Mouse (Mus musculus) heart, embryonic 12.5 days (tissue): ENCODE measurements around the gene Gm20388. TPM values are rescaled to one million over a fixed set of nuclear protein-coding genes. Genes with fewer than 3 reads are reported as not detected.

Experiments used
- ATAC-seq: fragments of 200-750 bp; cut with Nextera tagmentation; 2 replicates; pipeline ENCODE4 v1.8.0; 2017; ENCODE audit warnings: moderate TSS enrichment, moderate library complexity; ENCODE audit not compliant: insufficient number of reproducible peaks, low FRiP score
- H3K27ac ChIP-seq: fragments of 300-500 bp; sonication (generic); 2 replicates; pipeline ENCODE4 v1.5.1; 2016; ENCODE audit warnings: mild to moderate bottlenecking, moderate library complexity; ENCODE audit not compliant: poor library complexity, severe bottlenecking
- H3K27me3 ChIP-seq: fragments of 300-500 bp; sonication (generic); replicated peaks from 2 replicates; pipeline ENCODE4 v1.6.1; 2016; ENCODE audit warnings: mild to moderate bottlenecking, moderate library complexity
- H3K36me3 ChIP-seq: fragments of 300-500 bp; sonication (generic); 2 replicates; pipeline ENCODE4 v1.6.1; 2016; ENCODE audit warnings: mild to moderate bottlenecking, moderate library complexity
- H3K4me1 ChIP-seq: fragments of 300-500 bp; sonication (generic); replicated peaks from 2 replicates; pipeline ENCODE4 v1.6.1; 2016; ENCODE audit warnings: mild to moderate bottlenecking
- H3K4me2 ChIP-seq: fragments of 300-500 bp; sonication (generic); 2 replicates; pipeline ENCODE4 v1.6.1; 2016; ENCODE audit warnings: mild to moderate bottlenecking, moderate library complexity
- H3K4me3 ChIP-seq: fragments of 300-500 bp; sonication (generic); 2 replicates; pipeline ENCODE4 v1.5.1; 2016; ENCODE audit warnings: mild to moderate bottlenecking
- H3K9ac ChIP-seq: fragments of 300-500 bp; sonication (generic); 2 replicates; pipeline ENCODE4 v1.6.1; 2016; ENCODE audit warnings: mild to moderate bottlenecking, moderate library complexity
- H3K9me3 ChIP-seq: fragments of 300-500 bp; sonication (generic); replicated peaks from 2 replicates; pipeline ENCODE4 v1.6.1; 2016; ENCODE audit warnings: mild to moderate bottlenecking, moderate library complexity
- WGBS: fragments of 180-500 bp; shearing (Covaris S2); methylation state at CpG from one replicate; pipeline ENCODE4 v1.1.7; 2016; 5-methylcytosine and 5-hydroxymethylcytosine counted together
- polyA plus RNA-seq: library from polyadenylated mRNA; unstranded; fragments of >200 nt; fragmentation: Nextera tagmentation; extraction: Ambion mirVana; gene quantifications from 2 replicates; pipeline ENCODE4 v1.2.1, GENCODE M21; 2016

The Gm20388 gene
- polyA plus RNA-seq, 1 experiment from 2014 or later: not detected

- no peaks in the 10 kb centered on the region for H3K9me3 ChIP-seq
- no peak overlapping the region for H3K4me3 ChIP-seq
- peaks cover 72% of the 10 kb centered on the region for H3K4me1 ChIP-seq
- H3K27ac ChIP-seq: peak overlapping the region; percentile 14; the same call in 1 of the 2 replicates
- no peaks in the 10 kb centered on the region for H3K36me3 ChIP-seq
- 67% methylated on average over 10 of the region's 10 CpGs for WGBS
- ATAC-seq: no peak
- no peaks in the 10 kb centered on the region for H3K27me3 ChIP-seq
- H3K9ac ChIP-seq: no peak overlapping the region
- no peak overlapping the region for H3K4me2 ChIP-seq
Measured at GRCm38 (mm10) chr8:122658149-122658806, 2747.6 kb downstream of the Gm20388 start.

GRCm38 (mm10) chr8:122658807-122659160 lies 2748.1 kb downstream of the Gm20388 start:
- WGBS: 79% methylated on average over 9 of the region's 9 CpGs
- Histone ChIP-seq H3K9ac (no peak overlapping the region), H3K9me3 (no peaks in the 10 kb centered on the region), H3K36me3 (no peaks in the 10 kb centered on the region), H3K4me3 (no peak overlapping the region), H3K4me1 (peaks cover 71% of the 10 kb centered on the region), H3K4me2 (no peak overlapping the region), H3K27ac (no peak overlapping the region), H3K27me3 (no peaks in the 10 kb centered on the region)
- no peak for ATAC-seq

GRCm38 (mm10) chr8:122660022-122660421 lies 2749.4 kb downstream of the Gm20388 start:
- ATAC-seq: no peak
- H3K4me1 ChIP-seq: peaks cover 71% of the 10 kb centered on the region
- 66% methylated on average over 2 of the region's 2 CpGs for WGBS

GRCm38 (mm10) chr8:122661138-122661537 lies 2750.5 kb downstream of the Gm20388 start:
- Histone ChIP-seq H3K4me2 (no peak overlapping the region), H3K4me1 (peaks cover 71% of the 10 kb centered on the region), H3K27ac (0 out of 2 replicates have a peak overlapping the region, but pooled peaks have one; percentile 1), H3K9me3 (no peaks in the 10 kb centered on the region), H3K27me3 (no peaks in the 10 kb centered on the region), H3K4me3 (no peak overlapping the region), H3K9ac (no peak overlapping the region), H3K36me3 (no peaks in the 10 kb centered on the region)
- 30% methylated on average over 7 of the region's 7 CpGs for WGBS
- ATAC-seq: peak; percentile 27; the same call in 1 of the 2 replicates

More at GRCm38 (mm10) chr8:122660022-122660421, 2749.4 kb downstream of the Gm20388 start:
- Histone ChIP-seq H3K36me3 (no peaks in the 10 kb centered on the region), H3K4me2 (no peak overlapping the region), H3K27ac (no peak overlapping the region), H3K4me3 (no peak overlapping the region), H3K9ac (no peak overlapping the region), H3K9me3 (no peaks in the 10 kb centered on the region), H3K27me3 (no peaks in the 10 kb centered on the region)

GRCm38 (mm10) chr8:122661894-122662293 lies 2751.3 kb downstream of the Gm20388 start:
- Histone ChIP-seq H3K4me1 (peaks cover 71% of the 10 kb centered on the region), H3K27ac (no peak overlapping the region), H3K36me3 (no peaks in the 10 kb centered on the region), H3K9me3 (no peaks in the 10 kb centered on the region), H3K4me3 (no peak overlapping the region), H3K27me3 (no peaks in the 10 kb centered on the region), H3K4me2 (no peak overlapping the region), H3K9ac (no peak overlapping the region)
- no peak for ATAC-seq
- WGBS: 82% methylated on average over 2 of the region's 2 CpGs

- ATAC-seq: no peak
- peaks cover 80% of the 10 kb centered on the region for H3K4me1 ChIP-seq
- no peaks in the 10 kb centered on the region for H3K36me3 ChIP-seq
- 75% methylated on average over 3 of the region's 3 CpGs for WGBS
- no peak overlapping the region for H3K4me2 ChIP-seq
- H3K9ac ChIP-seq: no peak overlapping the region
- no peak overlapping the region for H3K4me3 ChIP-seq
- H3K9me3 ChIP-seq: no peaks in the 10 kb centered on the region
- H3K27ac ChIP-seq: no peak overlapping the region
- H3K27me3 ChIP-seq: 0 out of 2 replicates have a peak, but pooled peaks cover 5% of the 10 kb centered on the region
Measured at GRCm38 (mm10) chr8:122663106-122663505, 2752.5 kb downstream of the Gm20388 start.

GRCm38 (mm10) chr8:122663670-122664069 lies 2753.0 kb downstream of the Gm20388 start:
- no peak overlapping the region for H3K4me3 ChIP-seq
- no peaks in the 10 kb centered on the region for H3K9me3 ChIP-seq
- H3K27ac ChIP-seq: no peak overlapping the region
- no peaks in the 10 kb centered on the region for H3K36me3 ChIP-seq
- peaks cover 78% of the 10 kb centered on the region for H3K4me1 ChIP-seq
- no peak overlapping the region for H3K9ac ChIP-seq
- ATAC-seq: no peak
- 66% methylated on average over 5 of the region's 5 CpGs for WGBS
- H3K27me3 ChIP-seq: 0 out of 2 replicates have a peak, but pooled peaks cover 5% of the 10 kb centered on the region
- H3K4me2 ChIP-seq: no peak overlapping the region

GRCm38 (mm10) chr8:122665221-122665620 lies 2754.6 kb downstream of the Gm20388 start:
- no peak for ATAC-seq
- WGBS: 47% methylated on average over 8 of the region's 8 CpGs
- no peak overlapping the region for H3K4me2 ChIP-seq

GRCm38 (mm10) chr8:122665667-122666316 lies 2755.2 kb downstream of the Gm20388 start:
- WGBS: 62% methylated on average over 13 of the region's 14 CpGs
- H3K4me3 ChIP-seq: no peak overlapping the region
- no peak for ATAC-seq
- no peaks in the 10 kb centered on the region for H3K36me3 ChIP-seq
- peaks cover 17% of the 10 kb centered on the region for H3K27me3 ChIP-seq
- no peak overlapping the region for H3K9ac ChIP-seq
- H3K4me1 ChIP-seq: peaks cover 85% of the 10 kb centered on the region
- H3K4me2 ChIP-seq: peak overlapping the region; percentile 15
- peak overlapping the region; percentile 66 for H3K27ac ChIP-seq
- no peaks in the 10 kb centered on the region for H3K9me3 ChIP-seq

More at GRCm38 (mm10) chr8:122665221-122665620, 2754.6 kb downstream of the Gm20388 start:
- H3K27me3 ChIP-seq: peaks cover 11% of the 10 kb centered on the region; the same call in 1 of the 2 replicates
- H3K27ac ChIP-seq: peak overlapping the region; percentile 66; the same call in 1 of the 2 replicates
- H3K4me1 ChIP-seq: peaks cover 82% of the 10 kb centered on the region
- no peaks in the 10 kb centered on the region for H3K36me3 ChIP-seq
- H3K9ac ChIP-seq: no peak overlapping the region
- no peak overlapping the region for H3K4me3 ChIP-seq
- H3K9me3 ChIP-seq: no peaks in the 10 kb centered on the region

- no peak overlapping the region for H3K4me3 ChIP-seq
- peaks cover 22% of the 10 kb centered on the region for H3K27me3 ChIP-seq
- peak; percentile 56 for ATAC-seq
- H3K9me3 ChIP-seq: no peaks in the 10 kb centered on the region
- peak overlapping the region; percentile 15 for H3K4me2 ChIP-seq
- H3K4me1 ChIP-seq: peaks cover 82% of the 10 kb centered on the region
- H3K27ac ChIP-seq: peak overlapping the region; percentile 66
- 5% methylated on average over 9 of the region's 9 CpGs for WGBS
- H3K9ac ChIP-seq: peak overlapping the region; percentile 23; the same call in 1 of the 2 replicates
- no peaks in the 10 kb centered on the region for H3K36me3 ChIP-seq
Measured at GRCm38 (mm10) chr8:122666338-122666764, 2755.7 kb downstream of the Gm20388 start.

GRCm38 (mm10) chr8:122666827-122667226 lies 2756.2 kb downstream of the Gm20388 start:
- H3K9me3 ChIP-seq: no peaks in the 10 kb centered on the region
- H3K4me3 ChIP-seq: no peak overlapping the region
- peak overlapping the region; percentile 15 for H3K4me2 ChIP-seq
- peaks cover 27% of the 10 kb centered on the region for H3K27me3 ChIP-seq
- ATAC-seq: peak; percentile 13
- 40% methylated on average over 12 of the region's 12 CpGs for WGBS
- H3K9ac ChIP-seq: peak overlapping the region; percentile 23; the same call in 1 of the 2 replicates
- H3K36me3 ChIP-seq: no peaks in the 10 kb centered on the region
- H3K4me1 ChIP-seq: peaks cover 77% of the 10 kb centered on the region
- peak overlapping the region; percentile 66 for H3K27ac ChIP-seq
